ENCODE assay signal across 9 mouse cellular contexts in genomic region chr19:42659354-42660243, GRCm38 (mm10). TPM values are rescaled to one million over a fixed set of nuclear protein-coding genes. Genes with fewer than 3 reads are reported as not detected.
A peak's percentile ranks its signal among the peaks of the same experiment; 100 is the strongest.
DNase-seq lines count a peak whose midpoint lies in the region; ATAC-seq and TF ChIP-seq lines count a peak whose summit lies in the region.
"Had no signal": no experiment of that assay in that cellular context is flagged by ENCODE, and none has a peak within 500 bp of the region (broad histone marks: within the 10 kb centered on the region; RNA-seq: fewer than 3 reads in every experiment).

No protein-coding gene starts in this region.

- peaks cover 19% of the 10 kb centered on the region for H3K4me1 ChIP-seq in kidney, embryonic 15.5 days
- peaks cover 11% of the 10 kb centered on the region for H3K4me1 ChIP-seq in limb, embryonic 10.5 days

- no peaks in the 10 kb centered on the region for H3K36me3 ChIP-seq in kidney, embryonic 15.5 days
- no peaks in the 10 kb centered on the region for H3K36me3 ChIP-seq in limb, embryonic 10.5 days
- H3K36me3 ChIP-seq: liver, embryonic 15.5 days had no signal

- intact Hi-C loops in gastrocnemius, adult 2 months (cut with DNase I): loop anchor here (10.0 kb wide), 1 partner anchor 215 kb away; no protein-coding TSS in a partner anchor

- DNase-seq in kidney, adult 18-20 months: peak; percentile 66
- peak; percentile 58 for DNase-seq in cerebellum, adult 9-11 months
- peak; percentile 87 for DNase-seq in gastrocnemius, adult 2 months
- DNase-seq in kidney, postnatal 14 days: peak; percentile 40
- peak; percentile 61 for DNase-seq in lung, postnatal 14 days
- DNase-seq in urinary bladder, postnatal 25 days (ENCODE audit: low spot score): peak; percentile 51
- no peak for DNase-seq in limb, embryonic 10.5 days (ENCODE audit: low spot score)

- H3K4me2 ChIP-seq in kidney, embryonic 15.5 days: no peak overlapping the region
- H3K4me2 ChIP-seq: liver, embryonic 15.5 days had no signal

- no peak for ATAC-seq in kidney, embryonic 15.5 days (replicated peaks; ENCODE audit: low FRiP score)

- H3K9ac ChIP-seq in kidney, embryonic 15.5 days: no peak overlapping the region
- H3K9ac ChIP-seq: liver, embryonic 15.5 days had no signal

- H3K27me3 ChIP-seq in kidney, embryonic 15.5 days: 0 out of 2 replicates have a peak, but pooled peaks cover 3% of the 10 kb centered on the region
- H3K27me3 ChIP-seq in limb, embryonic 10.5 days (ENCODE audit: low read depth, poor library complexity, severe bottlenecking): peaks cover 25% of the 10 kb centered on the region
- H3K27me3 ChIP-seq: liver, embryonic 15.5 days had no signal

- H3K4me3 ChIP-seq in kidney, embryonic 15.5 days (replicated peaks): no peak overlapping the region
- no peak overlapping the region for H3K4me3 ChIP-seq in gastrocnemius, adult 2 months
- H3K4me3 ChIP-seq in limb, embryonic 10.5 days: no peak overlapping the region
- H3K4me3 ChIP-seq: liver, embryonic 15.5 days had no signal

- WGBS in kidney, embryonic 15.5 days: 53% methylated on average over 21 of the region's 21 CpGs
- 67% methylated on average over 21 of the region's 21 CpGs for WGBS in limb, embryonic 10.5 days

- no peaks in the 10 kb centered on the region for H3K9me3 ChIP-seq in kidney, embryonic 15.5 days (replicated peaks)
- H3K9me3 ChIP-seq in limb, embryonic 10.5 days (replicated peaks): no peaks in the 10 kb centered on the region
- H3K9me3 ChIP-seq: liver, embryonic 15.5 days had no signal

- no peak overlapping the region for H3K27ac ChIP-seq in kidney, embryonic 15.5 days
- peak overlapping the region; percentile 78 for H3K27ac ChIP-seq in gastrocnemius, adult 2 months
- no peak overlapping the region for H3K27ac ChIP-seq in limb, embryonic 10.5 days
- H3K27ac ChIP-seq: liver, embryonic 15.5 days had no signal

- TF ChIP-seq CTCF in gastrocnemius, adult 2 months (IDR thresholded peaks at IDR 0.05): no peak

RNA-seq across cellular contexts. Expression of gene Loxl4, which starts 47.0 kb away (rescaled TPM):
- polyA plus RNA-seq in kidney, embryonic 15.5 days (2015; fragmentation: Nextera tagmentation; extraction: Ambion mirVana): 1.8 and 2.2 TPM in 2 replicates
- 1 to 10 TPM; 1.5 to 3.9 TPM for total RNA-seq in gastrocnemius, adult 2 months (2021)
- 0.11 and 0.19 TPM in 2 replicates for polyA plus RNA-seq in limb, embryonic 10.5 days (2016; fragmentation: Nextera tagmentation; extraction: Ambion mirVana)
